Mouse (Mus musculus) kidney, postnatal 0 days (tissue): ENCODE results near the gene Gna13. TPM values are rescaled to one million over a fixed set of nuclear protein-coding genes. Genes with fewer than 3 reads are reported as not detected.
A peak's percentile ranks its signal among the peaks of the same experiment; 100 is the strongest.

Experiments
- ATAC-seq: fragments of 200-750 bp; cut with Nextera tagmentation; replicated peaks from 2 replicates; pipeline ENCODE4 v1.8.0; 2017; ENCODE audit warnings: low read depth, moderate number of reproducible peaks, moderate TSS enrichment, moderate library complexity; ENCODE audit not compliant: low FRiP score
- DNase-seq: peaks from one replicate; pipeline ENCODE4 v3.0.0-alpha.2; 2016; ENCODE audit warnings: low spot score
- H3K27ac ChIP-seq: fragments of 300-500 bp; sonication (generic); 2 replicates; pipeline ENCODE4 v1.5.1; 2014; ENCODE audit warnings: mild to moderate bottlenecking
- H3K27me3 ChIP-seq: fragments of 300-500 bp; sonication (generic); 2 replicates; pipeline ENCODE4 v1.6.1; 2014; ENCODE audit warnings: low read length, mixed read lengths; ENCODE audit not compliant: insufficient read depth
- H3K36me3 ChIP-seq: fragments of 300-500 bp; sonication (generic); 2 replicates; pipeline ENCODE4 v1.6.1; 2014; ENCODE audit warnings: low read length, mixed read lengths; ENCODE audit not compliant: insufficient read depth
- H3K4me1 ChIP-seq: fragments of 300-500 bp; sonication (generic); replicated peaks from 2 replicates; pipeline ENCODE4 v1.6.1; 2014; ENCODE audit warnings: antibody characterized with exemption, low read length, mixed read lengths; ENCODE audit not compliant: insufficient read depth
- H3K4me2 ChIP-seq: fragments of 300-500 bp; sonication (generic); 2 replicates; pipeline ENCODE4 v1.6.1; 2014; ENCODE audit warnings: mild to moderate bottlenecking, low read length, moderate library complexity, mixed read lengths
- H3K4me3 ChIP-seq: fragments of 300-500 bp; sonication (generic); replicated peaks from 2 replicates; pipeline ENCODE4 v1.5.1; 2014; ENCODE audit warnings: low read depth, low read length
- H3K9ac ChIP-seq: fragments of 300-500 bp; sonication (generic); 2 replicates; pipeline ENCODE4 v1.6.1; 2014; ENCODE audit warnings: low read depth, low read length
- H3K9me3 ChIP-seq: fragments of 300-500 bp; sonication (generic); replicated peaks from 2 replicates; pipeline ENCODE4 v1.6.1; 2016; ENCODE audit warnings: low read length, inconsistent platforms, mixed read lengths
- CTCF ChIP-seq: IDR thresholded peaks from 2 replicates; pipeline ENCODE4 v1.5.1; 2016; ENCODE audit warnings: antibody characterized with exemption, low read depth, mild to moderate bottlenecking, moderate library complexity
- WGBS: fragments of 180-500 bp; shearing (Covaris S2); extraction: QIAGEN DNeasy Blood & Tissue Kit; methylation state at CpG from one replicate; pipeline ENCODE4 v1.1.7; 2014; 5-methylcytosine and 5-hydroxymethylcytosine counted together
- polyA plus RNA-seq: library from polyadenylated mRNA; unstranded; fragments of >200 nt; fragmentation: Nextera tagmentation; extraction: Ambion mirVana; gene quantifications from 2 replicates; pipeline ENCODE4 v1.2.1, GENCODE M21; 2015

The Gna13 gene
- polyA plus RNA-seq, 1 experiment from 2014 or later: 36.2 TPM

DNA sequence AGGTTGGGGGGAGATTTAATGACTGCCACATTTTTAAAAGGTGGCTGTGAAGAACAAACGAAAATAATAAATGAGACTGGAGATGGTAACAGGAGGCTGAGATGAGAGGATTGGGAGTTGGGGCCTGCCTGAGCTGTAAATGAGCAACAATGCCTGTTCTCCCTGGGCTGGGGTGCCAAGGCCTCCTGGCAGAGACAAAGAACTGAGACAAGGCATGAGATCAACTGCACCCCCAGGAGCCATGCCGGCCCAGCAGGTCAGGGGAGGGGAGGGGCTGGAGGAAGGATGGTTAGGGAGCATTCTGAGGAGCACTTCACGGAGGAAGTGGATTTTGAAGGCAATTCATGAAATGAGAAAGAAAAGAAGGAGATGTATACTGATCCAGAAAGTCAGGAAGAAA, 35.2 kb upstream of the Gna13 start:
- TF ChIP-seq CTCF: no peak

GRCm38 (mm10) chr11:109327952-109328351, 34.7 kb upstream of the Gna13 start:
- no peak overlapping the region for H3K27ac ChIP-seq
- ATAC-seq (no peak), DNase-seq (no peak)
- no peak overlapping the region for H3K4me3 ChIP-seq
- H3K27me3 ChIP-seq: no peaks in the 10 kb centered on the region
- no peaks in the 10 kb centered on the region for H3K4me1 ChIP-seq
- H3K36me3 ChIP-seq: no peaks in the 10 kb centered on the region
- no peaks in the 10 kb centered on the region for H3K9me3 ChIP-seq
- no peak overlapping the region for H3K4me2 ChIP-seq
- 91% methylated on average over 10 of the region's 10 CpGs for WGBS
- H3K9ac ChIP-seq: no peak overlapping the region
- no peak for TF ChIP-seq CTCF

More for the DNA sequence above, 35.2 kb upstream of the Gna13 start:
- 47% methylated on average over 3 of the region's 3 CpGs for WGBS
- DNase-seq (no peak), ATAC-seq (no peak)
- H3K27ac ChIP-seq: no peak overlapping the region
- H3K4me1 ChIP-seq: no peaks in the 10 kb centered on the region
- no peak overlapping the region for H3K4me2 ChIP-seq
- H3K27me3 ChIP-seq: no peaks in the 10 kb centered on the region
- H3K9me3 ChIP-seq: no peaks in the 10 kb centered on the region
- H3K9ac ChIP-seq: no peak overlapping the region
- H3K36me3 ChIP-seq: no peaks in the 10 kb centered on the region
- H3K4me3 ChIP-seq: no peak overlapping the region

DNA sequence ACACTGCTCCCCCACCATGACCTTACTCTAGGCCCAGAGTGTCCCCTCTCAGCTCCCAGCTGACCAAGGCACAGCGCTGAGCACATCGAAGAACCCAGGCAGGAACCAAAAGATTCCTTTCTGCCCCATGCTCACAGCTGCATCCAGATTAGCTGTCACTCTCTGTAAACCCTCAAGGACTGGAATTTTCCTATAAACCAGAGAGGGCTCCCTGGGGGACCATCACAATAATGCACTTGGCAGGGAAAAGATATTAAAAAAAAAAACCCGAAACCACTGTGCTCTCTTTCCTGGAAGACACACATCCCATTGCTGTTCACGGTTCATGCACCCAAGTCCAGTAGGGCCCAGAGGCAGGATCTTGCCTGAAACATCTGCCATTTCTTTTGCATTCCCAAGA, 33.3 kb upstream of the Gna13 start:
- H3K4me2 ChIP-seq: no peak overlapping the region
- no peaks in the 10 kb centered on the region for H3K4me1 ChIP-seq
- H3K4me3 ChIP-seq: no peak overlapping the region
- WGBS: 45% methylated on average over 4 of the region's 4 CpGs
- no peaks in the 10 kb centered on the region for H3K9me3 ChIP-seq
- no peak for ATAC-seq
- H3K36me3 ChIP-seq: no peaks in the 10 kb centered on the region
- no peaks in the 10 kb centered on the region for H3K27me3 ChIP-seq
- DNase-seq: peak; percentile 23
- TF ChIP-seq CTCF: no peak
- H3K27ac ChIP-seq: no peak overlapping the region
- H3K9ac ChIP-seq: no peak overlapping the region

DNA sequence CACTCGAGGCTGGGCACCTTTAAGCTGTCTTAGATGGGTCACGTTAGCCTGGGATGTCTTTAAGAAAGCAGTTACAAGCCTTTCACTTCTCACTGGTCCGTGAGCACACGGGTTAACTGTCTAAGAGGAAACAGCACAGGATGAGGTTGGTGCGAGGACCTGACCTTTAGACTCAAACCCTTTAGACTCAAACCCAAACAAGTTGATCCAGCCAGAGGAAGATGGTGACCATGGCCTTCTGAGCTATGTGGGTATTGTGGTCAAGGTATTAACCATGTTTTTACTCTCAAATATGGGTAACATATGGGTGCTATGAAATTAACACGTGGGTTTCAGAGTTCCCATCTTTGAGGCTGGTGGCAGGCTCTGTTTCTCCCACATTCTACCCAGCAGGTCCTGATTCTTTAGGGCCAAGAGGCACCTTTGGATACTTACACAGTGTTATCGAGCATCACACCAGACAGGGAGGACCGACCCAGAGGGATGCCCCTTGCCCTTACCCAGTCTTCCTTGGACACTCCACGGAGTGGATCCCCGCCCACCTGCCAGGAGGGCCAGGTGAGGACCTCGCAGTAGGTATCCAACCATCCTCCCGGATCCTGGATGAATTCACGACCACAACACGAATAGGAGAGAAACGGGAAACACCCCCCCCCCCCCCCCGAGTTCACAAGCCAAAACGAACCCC, 31.8 kb upstream of the Gna13 start:
- ATAC-seq (peak; percentile 54; the same call in 1 of the 2 replicates), DNase-seq (no peak)
- no peaks in the 10 kb centered on the region for H3K36me3 ChIP-seq
- no peaks in the 10 kb centered on the region for H3K27me3 ChIP-seq
- H3K4me1 ChIP-seq: no peaks in the 10 kb centered on the region
- TF ChIP-seq CTCF: no peak
- H3K9me3 ChIP-seq: no peaks in the 10 kb centered on the region
- whole genome bisulfite sequencing: 35% methylated on average over 15 of the region's 17 CpGs
- no peak overlapping the region for H3K27ac ChIP-seq
- no peak overlapping the region for H3K4me3 ChIP-seq
- H3K9ac ChIP-seq: no peak overlapping the region
- peak overlapping the region; percentile 66 for H3K4me2 ChIP-seq

- 2% methylated on average over 6 of the region's 6 CpGs for WGBS
- Histone ChIP-seq H3K27me3 (no peaks in the 10 kb centered on the region), H3K4me3 (peak overlapping the region; percentile 34), H3K36me3 (no peaks in the 10 kb centered on the region), H3K9ac (0 out of 2 replicates have a peak overlapping the region, but pooled peaks have one; percentile 28), H3K9me3 (no peaks in the 10 kb centered on the region), H3K4me2 (peak overlapping the region; percentile 66), H3K4me1 (no peaks in the 10 kb centered on the region), H3K27ac (0 out of 2 replicates have a peak overlapping the region, but pooled peaks have one; percentile 6)
- peak; percentile 98 for DNase-seq
- TF ChIP-seq CTCF: peak; percentile 96
- ATAC-seq: peak; percentile 92
These were observed 31.2 kb upstream of the Gna13 start for GRCm38 (mm10) chr11:109331424-109331824.

DNA sequence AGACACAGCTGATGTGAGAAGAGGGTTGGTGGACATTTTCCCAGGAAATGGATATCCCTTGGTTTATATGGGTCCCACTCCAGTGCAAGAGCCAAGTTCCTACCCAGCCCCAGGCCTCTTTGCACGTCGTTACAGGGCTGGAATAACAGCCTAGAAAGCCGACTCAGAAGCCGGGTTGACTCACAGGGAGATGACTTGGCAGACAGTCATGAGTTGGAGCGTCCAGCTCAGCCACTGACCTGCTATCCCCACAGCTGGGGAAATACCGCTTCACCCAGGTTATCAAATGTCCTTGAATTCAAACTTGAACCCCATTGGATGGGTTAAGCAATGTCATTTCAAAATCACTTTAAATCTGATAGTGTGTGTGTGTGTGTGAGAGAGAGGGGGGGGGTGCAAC, 29.9 kb upstream of the Gna13 start:
- no peak overlapping the region for H3K27ac ChIP-seq
- no peak overlapping the region for H3K9ac ChIP-seq
- 49% methylated on average over 6 of the region's 6 CpGs for WGBS
- ATAC-seq (no peak), DNase-seq (no peak)
- no peak overlapping the region for H3K4me3 ChIP-seq
- no peaks in the 10 kb centered on the region for H3K36me3 ChIP-seq
- no peaks in the 10 kb centered on the region for H3K9me3 ChIP-seq
- H3K4me1 ChIP-seq: no peaks in the 10 kb centered on the region
- no peak overlapping the region for H3K4me2 ChIP-seq
- TF ChIP-seq CTCF: no peak
- no peaks in the 10 kb centered on the region for H3K27me3 ChIP-seq
